Mouse (Mus musculus) heart, embryonic 10.5 days (tissue): ENCODE results near the gene Stx8. TPM values are rescaled to one million over a fixed set of nuclear protein-coding genes. Genes with fewer than 3 reads are reported as not detected.
A peak's percentile ranks its signal among the peaks of the same experiment; 100 is the strongest.

ENCODE experiments used
- DNase-seq: peaks from one replicate; pipeline ENCODE4 v3.0.0-alpha.2; 2017; ENCODE audit warnings: low spot score
- H3K27ac ChIP-seq: fragments of 300-500 bp; sonication (generic); 2 replicates; pipeline ENCODE4 v1.5.1; 2016; ENCODE audit warnings: mild to moderate bottlenecking
- H3K27me3 ChIP-seq: fragments of 300-500 bp; sonication (generic); 2 replicates; pipeline ENCODE4 v1.6.1; 2016; ENCODE audit warnings: mild to moderate bottlenecking; ENCODE audit not compliant: poor library complexity, insufficient read depth, severe bottlenecking
- H3K36me3 ChIP-seq: fragments of 300-500 bp; sonication (generic); 2 replicates; pipeline ENCODE4 v1.6.1; 2016; ENCODE audit warnings: mild to moderate bottlenecking, moderate library complexity
- H3K4me1 ChIP-seq: fragments of 300-500 bp; sonication (generic); 2 replicates; pipeline ENCODE4 v1.6.1; 2016; ENCODE audit warnings: mild to moderate bottlenecking
- H3K4me3 ChIP-seq: fragments of 300-500 bp; sonication (generic); 2 replicates; pipeline ENCODE4 v1.5.1; 2016; ENCODE audit warnings: mild to moderate bottlenecking, moderate library complexity
- H3K9me3 ChIP-seq: fragments of 300-500 bp; sonication (generic); 2 replicates; pipeline ENCODE4 v1.6.1; 2016; ENCODE audit warnings: mild to moderate bottlenecking, moderate library complexity
- WGBS: fragments of 180-500 bp; shearing (Covaris S2); methylation state at CpG from one replicate; pipeline ENCODE4 v1.1.7; 2016; 5-methylcytosine and 5-hydroxymethylcytosine counted together
- polyA plus RNA-seq: library from polyadenylated mRNA; unstranded; fragments of >200 nt; fragmentation: Nextera tagmentation; extraction: Ambion mirVana; gene quantifications from 2 replicates; pipeline ENCODE4 v1.2.1, GENCODE M21; 2016

Stx8 gene
- polyA plus RNA-seq, 1 experiment from 2014 or later: 53.3 TPM

DNA sequence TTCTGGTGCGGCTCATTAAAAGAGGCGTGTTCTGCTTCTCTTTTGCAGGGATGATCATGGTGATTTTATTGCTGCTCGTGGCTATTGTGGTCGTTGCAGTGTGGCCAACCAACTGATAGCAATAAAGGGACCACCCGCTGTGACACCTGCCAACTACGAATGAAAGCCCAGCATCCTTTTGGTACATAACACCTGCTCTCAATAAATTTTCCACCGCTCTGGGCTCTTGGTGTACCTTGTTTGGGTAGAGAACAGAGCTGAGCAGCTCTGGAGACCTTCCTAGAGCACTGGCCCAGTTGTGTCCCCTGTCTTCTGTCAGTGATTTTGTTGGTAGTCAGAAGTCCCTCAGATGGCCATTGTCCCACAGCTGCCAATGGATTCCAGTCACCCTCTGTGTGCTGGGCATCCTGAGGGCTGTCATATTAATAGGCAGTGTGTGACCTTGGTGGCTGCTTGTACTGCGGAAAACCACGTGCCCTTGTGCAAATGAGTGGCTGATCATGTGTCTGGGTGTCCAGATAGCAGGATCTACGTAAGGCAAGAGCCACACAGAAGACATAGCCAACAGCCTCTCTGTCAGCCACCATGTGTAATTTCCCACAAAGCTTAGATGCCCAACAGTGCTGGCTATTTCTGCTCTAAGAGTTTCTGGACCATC, 237.8 kb downstream of the Stx8 start:
- 81% methylated on average over 10 of the region's 10 CpGs for WGBS
- H3K27ac ChIP-seq: peak overlapping the region; percentile 33; the same call in 1 of the 2 replicates
- H3K4me1 ChIP-seq: peaks cover 38% of the 10 kb centered on the region
- no peak overlapping the region for H3K4me3 ChIP-seq
- DNase-seq: no peak
- 0 out of 2 replicates have a peak, but pooled peaks cover 5% of the 10 kb centered on the region for H3K36me3 ChIP-seq
- peaks cover 5% of the 10 kb centered on the region; the same call in 1 of the 2 replicates for H3K27me3 ChIP-seq
- no peaks in the 10 kb centered on the region for H3K9me3 ChIP-seq

DNA sequence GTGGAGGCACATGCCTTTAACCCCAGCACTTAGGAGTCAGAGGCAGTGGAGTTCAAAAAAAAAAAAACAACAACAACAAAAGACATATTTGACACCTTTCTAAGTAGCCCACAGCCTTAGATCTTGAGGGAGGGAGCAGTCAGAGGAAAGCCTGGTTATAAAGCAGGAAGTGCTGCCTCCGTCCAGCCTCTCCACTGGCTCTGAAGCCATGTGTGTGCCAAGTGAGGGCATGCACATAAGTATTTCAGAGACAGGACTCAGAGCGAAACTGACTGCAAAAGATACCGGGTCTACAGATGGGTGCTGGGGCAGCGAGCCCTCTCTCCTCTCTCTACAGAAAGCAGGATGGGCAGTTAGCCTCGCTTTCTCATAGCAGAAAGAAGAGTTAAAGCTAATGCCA, 238.4 kb downstream of the Stx8 start:
- 0 out of 2 replicates have a peak, but pooled peaks cover 5% of the 10 kb centered on the region for H3K36me3 ChIP-seq
- 81% methylated on average over 5 of the region's 5 CpGs for WGBS
- no peak for DNase-seq
- H3K4me3 ChIP-seq: no peak overlapping the region
- H3K9me3 ChIP-seq: no peaks in the 10 kb centered on the region
- peaks cover 38% of the 10 kb centered on the region for H3K4me1 ChIP-seq
- H3K27me3 ChIP-seq: peaks cover 5% of the 10 kb centered on the region; the same call in 1 of the 2 replicates
- H3K27ac ChIP-seq: 0 out of 2 replicates have a peak overlapping the region, but pooled peaks have one; percentile 37

DNA sequence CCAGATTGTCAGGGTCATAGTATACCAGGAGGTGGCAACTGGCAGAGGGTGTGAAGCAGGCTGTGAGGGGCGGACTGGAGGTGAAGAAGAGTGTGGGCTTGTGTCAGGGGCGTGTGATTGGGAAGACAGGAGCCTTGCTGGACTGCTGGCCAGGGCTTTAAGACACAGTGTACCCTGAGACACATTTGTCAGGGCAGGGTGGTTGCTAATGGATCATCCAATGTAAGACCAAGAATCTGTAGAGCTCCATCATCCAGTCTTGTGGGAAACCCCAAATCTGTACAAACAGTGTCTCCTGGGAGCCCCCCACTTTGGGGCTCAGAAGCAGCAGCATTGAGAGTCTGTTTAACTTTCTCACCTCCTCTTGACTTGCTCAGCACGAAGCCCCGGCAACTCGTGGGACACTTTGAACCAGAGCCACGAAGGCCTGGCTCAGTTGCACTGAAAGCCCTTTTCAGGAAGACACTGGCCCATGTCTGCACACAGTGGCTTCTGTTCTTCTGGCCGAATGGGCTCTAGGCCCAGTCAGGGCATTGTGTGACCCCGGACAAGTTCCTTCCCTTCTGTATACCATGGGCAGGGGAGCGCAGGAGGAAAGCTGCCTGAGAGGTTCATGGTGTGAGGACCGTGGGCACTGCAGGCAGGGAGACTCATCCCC, 239.7 kb downstream of the Stx8 start:
- Histone ChIP-seq H3K9me3 (no peaks in the 10 kb centered on the region), H3K36me3 (0 out of 2 replicates have a peak, but pooled peaks cover 5% of the 10 kb centered on the region), H3K27me3 (peaks cover 5% of the 10 kb centered on the region; the same call in 1 of the 2 replicates), H3K27ac (0 out of 2 replicates have a peak overlapping the region, but pooled peaks have one; percentile 37), H3K4me1 (peaks cover 32% of the 10 kb centered on the region), H3K4me3 (no peak overlapping the region)
- DNase-seq: no peak
- WGBS: 86% methylated on average over 10 of the region's 10 CpGs

DNA sequence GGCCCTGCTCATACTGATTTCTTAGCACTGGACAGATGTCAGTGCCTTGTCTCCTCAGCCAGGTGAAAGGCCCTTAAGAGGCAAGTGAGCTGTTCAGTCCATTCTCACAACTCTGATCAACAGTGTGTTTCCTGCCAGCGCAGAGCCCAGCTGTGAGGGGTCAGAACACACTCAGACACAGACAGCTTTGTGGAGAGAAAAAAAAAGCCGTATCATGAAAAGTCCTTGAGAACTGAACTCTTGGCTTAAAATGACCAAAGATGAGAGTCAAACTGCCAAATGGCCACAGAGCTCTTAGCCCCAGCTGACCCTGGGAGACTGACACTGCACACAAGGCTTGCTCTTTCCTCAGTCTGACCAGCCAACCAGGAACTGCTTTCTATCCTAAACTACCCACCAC, 242.0 kb downstream of the Stx8 start:
- Histone ChIP-seq H3K36me3 (0 out of 2 replicates have a peak, but pooled peaks cover 5% of the 10 kb centered on the region), H3K4me1 (peaks cover 37% of the 10 kb centered on the region), H3K27ac (no peak overlapping the region), H3K4me3 (no peak overlapping the region), H3K27me3 (0 out of 2 replicates have a peak, but pooled peaks cover 5% of the 10 kb centered on the region), H3K9me3 (no peaks in the 10 kb centered on the region)
- WGBS: 79% methylated on average over 2 of the region's 2 CpGs
- no peak for DNase-seq

DNA sequence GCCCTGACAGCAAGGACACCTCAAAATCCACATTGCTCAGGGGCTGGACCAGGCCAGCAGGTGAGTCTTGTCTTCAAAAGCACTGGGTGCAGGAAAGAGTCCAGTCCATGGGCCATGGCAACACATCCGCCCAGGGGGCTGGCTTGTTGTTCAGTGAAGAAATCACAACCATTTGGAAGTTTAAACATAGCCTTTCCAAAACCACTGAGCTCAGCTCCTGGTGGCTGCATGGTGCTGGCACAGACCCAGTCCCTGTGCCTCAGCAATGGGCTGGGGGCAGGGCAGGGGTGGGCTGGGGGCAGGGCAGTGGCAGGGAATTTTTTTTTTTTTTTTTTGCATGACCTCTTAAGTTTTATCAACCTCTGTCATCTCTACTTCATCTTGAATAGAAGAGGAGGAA, 242.6 kb downstream of the Stx8 start:
- Histone ChIP-seq H3K36me3 (0 out of 2 replicates have a peak, but pooled peaks cover 5% of the 10 kb centered on the region), H3K27ac (no peak overlapping the region), H3K27me3 (0 out of 2 replicates have a peak, but pooled peaks cover 5% of the 10 kb centered on the region), H3K9me3 (no peaks in the 10 kb centered on the region), H3K4me3 (no peak overlapping the region), H3K4me1 (peaks cover 39% of the 10 kb centered on the region)
- DNase-seq: no peak
- 96% methylated on average over 1 of the region's 1 CpGs for WGBS

DNA sequence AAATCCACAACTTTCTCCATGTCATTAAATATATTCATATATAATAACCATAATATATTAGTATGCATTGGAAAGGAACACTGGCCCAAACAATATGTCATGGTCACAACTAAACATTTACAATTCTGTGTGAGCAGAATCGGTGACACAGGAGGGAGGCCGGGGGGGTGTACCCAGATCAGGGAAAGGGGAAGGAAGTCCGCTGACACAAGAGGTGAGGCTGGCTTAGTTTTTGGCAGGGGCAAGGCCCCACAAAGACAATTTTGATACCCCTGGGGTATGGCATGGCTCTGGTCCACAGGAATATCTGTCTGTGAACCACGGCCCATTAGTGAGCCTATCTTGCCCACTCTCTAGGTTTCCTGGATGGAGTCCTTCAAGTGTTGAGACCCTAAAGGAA, 243.5 kb downstream of the Stx8 start:
- H3K27me3 ChIP-seq: 0 out of 2 replicates have a peak, but pooled peaks cover 5% of the 10 kb centered on the region
- H3K4me3 ChIP-seq: no peak overlapping the region
- no peak overlapping the region for H3K27ac ChIP-seq
- no peak for DNase-seq
- H3K4me1 ChIP-seq: peaks cover 40% of the 10 kb centered on the region
- 87% methylated on average over 4 of the region's 4 CpGs for WGBS
- H3K36me3 ChIP-seq: 0 out of 2 replicates have a peak, but pooled peaks cover 5% of the 10 kb centered on the region
- H3K9me3 ChIP-seq: no peaks in the 10 kb centered on the region

DNA sequence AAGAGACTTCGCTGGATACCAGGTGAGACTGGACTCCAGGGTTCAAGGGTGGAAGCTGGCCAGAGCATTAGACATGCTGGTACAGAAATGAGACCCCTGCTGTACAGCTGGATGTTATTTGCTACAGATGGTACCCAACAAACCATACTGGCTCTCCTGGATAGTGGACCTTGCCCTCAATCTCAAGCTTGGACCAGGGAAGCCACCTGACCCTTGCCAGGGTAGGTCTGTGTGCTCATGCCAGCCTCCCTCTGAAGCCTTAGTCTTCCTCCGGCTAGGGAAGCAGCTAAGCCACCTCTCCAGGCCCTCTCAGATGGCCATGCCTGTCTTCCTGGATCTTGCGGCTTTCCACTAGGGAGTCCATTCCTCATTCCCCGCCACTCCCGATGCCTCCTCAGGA, 244.7 kb downstream of the Stx8 start:
- Histone ChIP-seq H3K4me3 (no peak overlapping the region), H3K9me3 (no peaks in the 10 kb centered on the region), H3K36me3 (0 out of 2 replicates have a peak, but pooled peaks cover 5% of the 10 kb centered on the region), H3K27ac (no peak overlapping the region), H3K4me1 (peaks cover 42% of the 10 kb centered on the region), H3K27me3 (0 out of 2 replicates have a peak, but pooled peaks cover 5% of the 10 kb centered on the region)
- WGBS: 91% methylated on average over 5 of the region's 5 CpGs
- no peak for DNase-seq

DNA sequence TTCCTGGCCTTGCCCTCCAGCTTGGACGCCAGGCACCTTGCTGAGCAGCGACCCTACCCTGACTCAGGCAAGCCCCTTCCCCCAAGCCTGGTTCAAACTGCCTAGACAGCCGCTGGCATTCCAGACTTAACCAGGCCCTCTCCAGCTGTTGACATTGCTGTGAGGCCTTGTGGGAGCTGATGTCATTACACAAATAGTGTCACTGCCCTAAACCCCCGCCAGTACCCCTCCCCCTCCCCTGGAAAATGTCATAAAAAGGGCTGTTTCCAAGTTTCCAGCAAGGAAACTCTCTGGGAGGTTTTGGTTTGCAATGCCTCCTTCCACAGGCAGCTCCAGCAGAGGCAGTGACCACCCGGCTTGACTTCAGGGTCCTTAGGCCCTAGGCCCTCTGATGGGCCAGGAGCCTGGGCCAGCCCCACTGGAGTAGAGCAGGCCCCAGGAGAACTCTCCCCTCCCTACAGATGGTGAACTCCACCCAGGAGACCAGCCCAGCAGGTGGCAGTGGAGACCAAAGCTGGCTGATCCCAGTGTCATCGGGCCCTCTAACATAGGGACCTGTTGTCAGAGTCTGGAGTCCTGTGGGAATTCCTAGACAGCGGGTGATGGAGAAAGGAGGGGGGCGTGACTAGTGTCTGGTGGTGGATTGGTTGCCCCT, 246.1 kb downstream of the Stx8 start:
- no peaks in the 10 kb centered on the region for H3K36me3 ChIP-seq
- DNase-seq: peak; percentile 86
- H3K4me3 ChIP-seq: no peak overlapping the region
- peaks cover 56% of the 10 kb centered on the region for H3K4me1 ChIP-seq
- H3K9me3 ChIP-seq: no peaks in the 10 kb centered on the region
- peak overlapping the region; percentile 72 for H3K27ac ChIP-seq
- WGBS: 27% methylated on average over 8 of the region's 8 CpGs
- H3K27me3 ChIP-seq: no peaks in the 10 kb centered on the region

DNA sequence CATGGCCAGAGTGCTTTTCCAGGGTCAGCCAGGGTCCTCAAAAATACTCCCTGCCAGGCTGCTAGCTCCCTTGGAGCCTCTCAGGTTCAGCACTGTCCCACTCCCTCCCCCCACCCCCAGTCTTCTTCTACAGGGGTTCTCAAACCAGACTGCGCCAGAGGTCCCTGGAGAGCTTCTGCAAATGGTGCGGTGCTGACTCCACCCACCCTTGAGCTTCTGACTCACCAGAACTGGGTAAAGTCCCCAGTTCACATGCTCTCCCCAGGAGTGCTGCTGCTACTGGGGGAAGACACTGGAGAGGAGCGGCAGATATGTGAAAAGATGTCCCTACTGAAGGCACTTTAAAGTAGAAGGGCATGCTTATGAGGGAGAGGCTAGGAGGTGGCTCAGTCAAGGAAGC, 247.9 kb downstream of the Stx8 start:
- Histone ChIP-seq H3K27me3 (no peaks in the 10 kb centered on the region; the same call in 1 of the 2 replicates), H3K4me1 (peaks cover 70% of the 10 kb centered on the region), H3K9me3 (no peaks in the 10 kb centered on the region), H3K4me3 (no peak overlapping the region), H3K36me3 (no peaks in the 10 kb centered on the region), H3K27ac (0 out of 2 replicates have a peak overlapping the region, but pooled peaks have one; percentile 30)
- DNase-seq: no peak
- WGBS: 39% methylated on average over 3 of the region's 3 CpGs

DNA sequence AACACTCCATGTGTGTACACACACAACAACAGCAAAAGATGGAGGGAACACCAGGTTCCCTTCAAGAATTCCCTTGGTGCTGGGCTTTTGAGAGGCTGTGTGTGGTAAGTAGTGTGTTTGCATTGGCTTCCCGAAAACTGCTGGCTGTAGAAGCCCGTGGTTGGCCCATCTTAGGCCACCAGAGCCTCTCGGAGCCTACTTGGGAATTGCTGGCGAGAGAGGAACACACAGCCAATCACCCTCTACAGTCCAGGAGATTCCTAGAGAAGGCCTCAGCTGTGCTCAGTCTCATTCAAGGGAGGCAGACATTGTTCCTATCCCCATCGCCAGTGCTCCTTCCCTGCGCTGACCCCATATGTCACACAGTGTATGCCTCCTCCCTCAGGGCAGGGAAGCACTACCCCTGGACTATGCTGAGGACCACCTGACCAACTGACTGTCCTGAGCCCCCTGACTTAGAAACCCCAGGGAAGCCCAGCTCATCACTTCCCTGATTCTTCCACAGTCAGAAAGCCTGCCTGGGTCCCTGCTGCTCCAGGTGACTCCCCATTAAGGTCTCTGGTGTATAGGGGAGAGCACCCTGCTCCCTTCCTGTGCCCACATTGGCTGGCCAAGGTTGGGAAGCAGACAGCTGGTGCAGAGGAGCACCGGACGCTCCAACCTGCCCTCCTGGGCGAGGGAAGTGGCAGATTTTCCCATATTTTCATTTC, 248.7 kb downstream of the Stx8 start:
- DNase-seq: no peak
- H3K4me1 ChIP-seq: peaks cover 70% of the 10 kb centered on the region
- no peak overlapping the region for H3K4me3 ChIP-seq
- H3K27ac ChIP-seq: peak overlapping the region; percentile 32; the same call in 1 of the 2 replicates
- H3K9me3 ChIP-seq: no peaks in the 10 kb centered on the region
- no peaks in the 10 kb centered on the region for H3K36me3 ChIP-seq
- H3K27me3 ChIP-seq: no peaks in the 10 kb centered on the region; the same call in 1 of the 2 replicates
- WGBS: 73% methylated on average over 9 of the region's 9 CpGs

DNA sequence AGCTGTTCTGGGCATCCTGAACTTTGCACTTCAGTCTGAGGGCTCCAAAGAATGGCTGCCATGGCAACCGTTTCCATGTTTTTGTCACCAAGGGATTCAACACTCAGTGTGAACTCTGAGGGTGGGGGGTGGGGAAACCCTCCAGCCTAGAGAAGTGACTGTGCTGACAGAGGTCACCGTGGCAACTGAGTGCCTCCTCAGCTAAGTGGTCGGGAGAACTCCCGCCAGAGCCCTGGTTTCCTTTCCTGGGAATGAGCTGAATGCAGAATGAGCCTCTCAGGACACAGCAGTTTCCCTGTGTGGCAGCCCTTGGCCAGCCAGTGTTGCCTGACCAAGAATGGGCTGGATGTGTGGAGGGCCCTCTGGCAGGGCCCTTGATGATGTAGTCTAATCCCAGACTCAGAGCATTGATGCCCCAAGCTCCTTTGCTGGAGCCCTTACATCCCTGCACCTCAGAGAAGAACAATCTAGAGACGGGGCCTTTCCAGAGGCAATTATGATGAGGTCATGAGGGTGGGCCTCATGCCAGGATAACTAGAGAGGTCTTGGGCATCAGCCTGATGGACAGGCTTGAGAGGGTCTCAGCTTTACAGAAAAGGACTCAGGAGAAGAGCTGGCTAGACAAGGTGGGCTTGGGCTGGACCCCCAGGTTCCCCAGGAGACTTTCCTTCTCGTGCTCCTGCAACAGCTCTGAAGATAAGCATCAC, 249.4 kb downstream of the Stx8 start:
- Histone ChIP-seq H3K36me3 (no peaks in the 10 kb centered on the region), H3K4me1 (peaks cover 70% of the 10 kb centered on the region), H3K4me3 (no peak overlapping the region), H3K27ac (peak overlapping the region; percentile 71), H3K9me3 (no peaks in the 10 kb centered on the region), H3K27me3 (no peaks in the 10 kb centered on the region; the same call in 1 of the 2 replicates)
- 23% methylated on average over 6 of the region's 6 CpGs for WGBS
- peak; percentile 86 for DNase-seq

DNA sequence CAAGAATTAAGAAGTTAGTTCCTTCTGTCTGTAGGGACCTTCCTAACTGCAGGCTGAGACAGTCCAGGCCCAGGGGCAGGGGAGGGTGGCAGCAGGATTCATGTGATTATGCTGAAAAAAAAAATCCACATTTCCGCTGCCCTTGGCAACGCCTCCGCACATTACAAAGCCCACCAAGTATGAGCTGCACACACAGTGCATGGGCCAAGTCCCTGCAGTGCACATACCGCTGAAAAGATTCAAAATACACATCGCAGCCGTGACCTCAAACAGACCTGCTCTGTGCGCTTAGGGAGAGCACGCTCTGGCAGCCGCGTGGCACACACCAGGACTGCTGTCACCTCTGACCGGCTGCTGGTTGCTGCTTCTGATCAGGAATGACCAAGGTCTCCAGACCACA, 250.0 kb downstream of the Stx8 start:
- H3K4me1 ChIP-seq: peaks cover 69% of the 10 kb centered on the region
- DNase-seq: no peak

More for the DNA sequence above, 250.0 kb downstream of the Stx8 start:
- no peaks in the 10 kb centered on the region for H3K9me3 ChIP-seq
- peak overlapping the region; percentile 71 for H3K27ac ChIP-seq
- H3K4me3 ChIP-seq: no peak overlapping the region
- WGBS: 77% methylated on average over 11 of the region's 11 CpGs
- H3K27me3 ChIP-seq: no peaks in the 10 kb centered on the region; the same call in 1 of the 2 replicates
- no peaks in the 10 kb centered on the region for H3K36me3 ChIP-seq
